Mouse (Mus musculus) MEL (cell line): ENCODE measurements at regions not wholly inside any gene's neighbourhood (a gene's known extent, or its start where the extent isn't known, plus 50 kb on each side); places are given as distances from the start of the nearest gene placed in this dataset.

Experiments
- CTCF ChIP-seq, 3 experiments: IDR thresholded peaks in 2 of 3; conservative IDR thresholded peaks in 1 of 3; 2 replicates each; pipeline ENCODE4 v1.5.1; 2011 to 2012; ENCODE audit warnings: low read length in 3 of 3, low read depth in 2 of 3, mild to moderate bottlenecking in 2 of 3, improper control_type of control experiment in 1 of 3, inconsistent platforms in 1 of 3, mixed read lengths in 1 of 3, moderate library complexity in 1 of 3; ENCODE audit not compliant: control insufficient read depth in 1 of 3, insufficient read depth in 1 of 3, poor library complexity in 1 of 3, severe bottlenecking in 1 of 3
- MXI1 ChIP-seq: IDR thresholded peaks from 2 replicates; pipeline ENCODE4 v1.6.1; 2011; ENCODE audit warnings: mild to moderate bottlenecking, low read depth, low read length, improper control_type of control experiment
- NRF1 ChIP-seq: IDR thresholded peaks from 2 replicates; pipeline ENCODE4 v1.6.1; 2014; ENCODE audit warnings: low read depth, mild to moderate bottlenecking, inconsistent platforms, low read length, improper control_type of control experiment, moderate library complexity; ENCODE audit not compliant: poor library complexity, insufficient read depth, severe bottlenecking
- POLR2A ChIP-seq, 2 experiments: IDR thresholded peaks; 2 replicates each; pipeline ENCODE4 v1.6.1; 2011 to 2012; ENCODE audit warnings: low read length in 2 of 2, mild to moderate bottlenecking in 2 of 2, control low read depth in 1 of 2, improper control_type of control experiment in 1 of 2, low read depth in 1 of 2, moderate library complexity in 1 of 2; ENCODE audit not compliant: control insufficient read depth in 1 of 2, insufficient read depth in 1 of 2, poor library complexity in 1 of 2
- RAD21 ChIP-seq: IDR thresholded peaks from 2 replicates; pipeline ENCODE4 v1.6.1; 2011; ENCODE audit warnings: mild to moderate bottlenecking, low read depth, low read length, improper control_type of control experiment
- ZKSCAN1 ChIP-seq: IDR thresholded peaks from 2 replicates; pipeline ENCODE4 v1.6.1; 2012; ENCODE audit warnings: low read depth, mild to moderate bottlenecking, inconsistent platforms, low read length, improper control_type of control experiment, moderate library complexity

DNA sequence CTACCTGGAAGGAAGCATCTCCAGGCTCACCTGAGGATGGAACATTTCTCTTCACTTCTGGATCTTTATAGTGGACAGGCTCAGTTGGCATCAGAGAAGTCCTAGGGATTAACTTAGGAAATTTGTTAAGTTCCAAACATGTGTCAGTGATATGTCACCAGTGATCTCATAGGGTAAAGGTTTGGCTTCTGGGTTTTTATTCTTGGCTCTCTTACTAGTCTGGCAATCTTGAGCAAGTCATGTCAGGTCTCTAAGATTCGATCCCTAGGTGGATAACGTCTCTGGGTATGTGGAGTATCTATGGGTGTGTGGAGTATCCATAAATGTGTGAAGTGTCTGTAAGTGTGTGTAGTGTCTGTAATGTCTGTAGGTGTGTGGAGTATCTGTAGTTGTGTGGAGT, 127.9 kb upstream of the Irx5 start:
- TF ChIP-seq ZKSCAN1 (no peak), RAD21 (no peak), POLR2A (IDR thresholded peaks at IDR 0.05; ENCODE audit: control insufficient read depth in 1 of 2, insufficient read depth in 1 of 2, low read depth in 1 of 2, low read length in 2 of 2, poor library complexity in 1 of 2) (no peak), MXI1 (no peak), CTCF (IDR thresholded peaks at IDR 0.05 in 2 of 3, conservative IDR thresholded peaks at IDR 0.05 in 1 of 3; ENCODE audit: control insufficient read depth in 1 of 3, insufficient read depth in 1 of 3, low read depth in 2 of 3, low read length in 3 of 3, poor library complexity in 1 of 3, severe bottlenecking in 1 of 3) (no peak), NRF1 (no peak)
